Mouse (Mus musculus): ENCODE measurements at regions not wholly inside any gene's neighbourhood (a gene's known extent, or its start where the extent isn't known, plus 50 kb on each side); places are given as distances from the start of the nearest gene placed in this dataset.

DNA sequence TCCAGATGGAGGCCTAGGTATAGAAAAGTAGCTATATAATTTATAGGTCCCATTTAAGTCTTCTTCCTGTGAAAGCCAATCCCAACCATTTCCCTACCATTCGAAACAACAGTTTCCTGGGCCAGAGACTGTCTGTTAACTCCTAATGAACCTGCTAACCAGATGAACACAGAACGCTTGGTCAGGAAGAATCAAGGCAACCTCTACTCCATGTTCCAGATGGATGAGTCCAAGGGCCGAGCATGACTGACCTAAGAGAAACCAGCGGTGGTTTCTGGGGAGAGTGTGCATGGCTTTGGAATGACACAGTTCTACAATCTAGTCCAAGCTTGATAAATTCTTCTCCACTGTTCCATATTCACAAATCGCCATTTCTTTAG lies 55.8 kb upstream of the Slc5a12 start:
- no peaks in the 10 kb centered on the region for H3K9me3 ChIP-seq (replicated peaks; ENCODE audit: insufficient read depth, low read length)
- DNase-seq (ENCODE audit: low read depth, low spot score), result no peak
- H3K4me3 ChIP-seq (ENCODE audit: control insufficient read depth in 1 of 2, insufficient read depth in 1 of 2, low read depth in 2 of 2, low read length in 2 of 2), result no peak overlapping the region
- no peak overlapping the region for H3K9ac ChIP-seq (ENCODE audit: control insufficient read depth, low read depth, low read length, poor library complexity, severe bottlenecking)
- no peaks in the 10 kb centered on the region for H3K4me1 ChIP-seq (ENCODE audit: control insufficient read depth in 1 of 2, insufficient read depth in 2 of 2, low read length in 2 of 2)
- H3K79me2 ChIP-seq (ENCODE audit: control insufficient read depth, insufficient read depth, low read length, poor library complexity), result no peaks in the 10 kb centered on the region
- no peak overlapping the region for H3K27ac ChIP-seq (ENCODE audit: control insufficient read depth, low read depth, low read length)
- TF ChIP-seq MAZ (IDR thresholded peaks at IDR 0.05; ENCODE audit: low read depth, low read length) (no peak), MYC (IDR thresholded peaks at IDR 0.05; ENCODE audit: low read depth, low read length) (no peak), TCF12 (IDR thresholded peaks at IDR 0.05; ENCODE audit: low read depth, low read length) (no peak), ZNF384 (IDR thresholded peaks at IDR 0.05; ENCODE audit: low read depth, low read length) (no peak), NRF1 (IDR thresholded peaks at IDR 0.05; ENCODE audit: insufficient read depth, low read depth, low read length, poor library complexity, severe bottlenecking) (no peak), EP300 (IDR thresholded peaks at IDR 0.05; ENCODE audit: low read depth in 1 of 2, low read length in 2 of 2) (no peak)
- H3K36me3 ChIP-seq (ENCODE audit: control insufficient read depth in 1 of 2, insufficient read depth in 2 of 2, low read length in 2 of 2), result no peaks in the 10 kb centered on the region
- H3K27me3 ChIP-seq (ENCODE audit: control insufficient read depth in 1 of 2, insufficient read depth in 2 of 2, low read length in 2 of 2), result no peaks in the 10 kb centered on the region
